Mouse (Mus musculus): ENCODE results near the gene Olfr450.

DNA sequence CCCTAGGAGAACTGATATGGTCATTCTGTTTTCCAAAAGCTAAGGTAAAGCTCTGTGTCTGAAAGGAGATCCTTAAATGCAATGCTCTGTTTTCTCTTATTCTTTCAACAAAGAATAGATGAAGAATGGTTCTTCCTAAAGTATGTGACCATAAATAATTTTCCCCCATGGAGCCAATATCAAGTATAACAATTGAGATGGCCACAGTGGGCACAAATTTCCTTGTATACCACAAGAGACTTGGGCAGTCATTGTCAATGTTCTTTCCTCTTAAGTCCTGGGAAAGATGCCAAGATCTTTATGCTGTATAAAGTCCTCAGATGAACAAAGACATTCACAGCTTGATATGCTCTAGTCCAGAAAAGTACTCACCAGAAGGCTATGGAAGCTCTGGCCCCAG, 22.3 kb downstream of the Olfr450 start, which contains the start of gene Olfr449:
- TF ChIP-seq CTCF (conservative IDR thresholded peaks at IDR 0.05; ENCODE audit: low read length), result no peak
- no peak for TF ChIP-seq NANOG (IDR thresholded peaks at IDR 0.05; ENCODE audit: borderline replicate concordance, low read length)

Data from E14TG2a.4 (cell line).